Comparison of ENCODE assay signal across 16 mouse cellular contexts in genomic region chr7:29016440-29016839, GRCm38 (mm10).
"Had no signal": no experiment of that assay in that cellular context is flagged by ENCODE, and none has a peak within 500 bp of the region (broad histone marks: within the 10 kb centered on the region; RNA-seq: fewer than 3 reads in every experiment).

No protein-coding gene starts in this region.

- H3K27ac ChIP-seq: liver, embryonic 14.5 days; macrophage; midbrain, embryonic 13.5 days; midbrain, embryonic 15.5 days; neural tube, embryonic 12.5 days; stomach, embryonic 15.5 days; stomach, postnatal 0 days had no signal

- H3K9me3 ChIP-seq: midbrain, embryonic 13.5 days; midbrain, embryonic 15.5 days; stomach, embryonic 15.5 days had no signal

- DNase-seq: lung, adult 18-20 months; lung, embryonic 14.5 days; lung, postnatal 14 days; lung, postnatal 36 days; right cerebral cortex, postnatal 14 days; thymus, adult 2 months; thymus, postnatal 25 days; thymus, postnatal 4 days had no signal

- H3K4me3 ChIP-seq: midbrain, embryonic 13.5 days; midbrain, embryonic 15.5 days; neural tube, embryonic 12.5 days; stomach, embryonic 15.5 days had no signal

- ATAC-seq: midbrain, embryonic 13.5 days; midbrain, embryonic 15.5 days had no signal

- H3K9ac ChIP-seq: liver, embryonic 14.5 days; lung, embryonic 14.5 days; midbrain, embryonic 13.5 days; midbrain, embryonic 15.5 days; neural tube, embryonic 12.5 days; stomach, embryonic 15.5 days had no signal

- H3K36me3 ChIP-seq: midbrain, embryonic 13.5 days; midbrain, embryonic 15.5 days; neural tube, embryonic 12.5 days; stomach, embryonic 15.5 days had no signal

- H3K4me2 ChIP-seq: lung, embryonic 14.5 days; midbrain, embryonic 11.5 days; midbrain, embryonic 13.5 days; midbrain, embryonic 15.5 days; neural tube, embryonic 12.5 days; stomach, embryonic 15.5 days had no signal
